Mouse (Mus musculus) ES-CJ7 (cell line): ENCODE data around the gene Tcf7l2.

Source experiments
- DNase-seq: peaks from one replicate; pipeline ENCODE4 v3.0.0; 2011; ENCODE audit warnings: low read depth, low spot score

Tcf7l2 gene

GRCm38 (mm10) chr19:55902573-55903385 lies 161.2 kb downstream of the Tcf7l2 start:
- no peak for DNase-seq

GRCm38 (mm10) chr19:55909039-55909438 lies 167.4 kb downstream of the Tcf7l2 start:
- peak; percentile 74 for DNase-seq

DNA sequence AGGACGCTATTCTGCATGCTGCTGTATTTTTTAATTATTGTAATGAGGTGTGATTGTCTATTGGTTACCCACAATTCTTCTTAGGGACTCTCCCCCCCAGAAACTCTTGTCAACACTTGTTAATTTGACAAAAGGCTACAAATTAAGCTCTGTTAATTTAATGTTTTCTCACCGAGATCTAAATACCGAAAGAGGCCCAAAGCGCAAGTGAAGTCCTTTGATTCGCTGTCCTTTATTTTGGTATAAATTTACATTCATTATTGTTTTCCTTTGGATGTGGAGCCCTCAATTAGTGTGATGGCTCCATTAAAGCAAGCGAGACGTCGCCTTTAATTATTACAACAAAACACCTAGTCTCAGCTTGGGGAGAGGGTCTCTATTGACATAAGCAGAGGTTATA lies 170.3 kb downstream of the Tcf7l2 start:
- no peak for DNase-seq

GRCm38 (mm10) chr19:55912813-55913212 lies 171.2 kb downstream of the Tcf7l2 start:
- DNase-seq: peak; percentile 52

DNA sequence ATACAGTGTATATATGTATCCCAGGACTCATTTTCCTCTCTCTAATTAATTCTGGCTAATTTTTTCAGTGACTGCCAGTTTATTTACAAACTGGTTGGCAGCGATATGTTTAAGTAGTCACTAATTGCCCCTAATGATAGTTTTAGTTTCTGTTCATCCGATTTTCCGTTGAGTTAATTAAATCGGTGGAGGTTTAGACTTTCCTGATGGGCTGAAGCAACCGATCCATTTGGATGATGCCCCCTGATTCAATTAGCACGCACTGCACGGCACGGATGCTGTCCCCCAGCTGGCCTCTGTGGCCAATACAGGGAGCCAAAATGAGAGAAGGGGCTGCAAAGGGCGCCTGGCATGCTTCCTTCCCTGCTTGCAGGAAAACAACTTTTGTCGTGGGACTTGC lies 172.0 kb downstream of the Tcf7l2 start:
- DNase-seq: no peak

DNA sequence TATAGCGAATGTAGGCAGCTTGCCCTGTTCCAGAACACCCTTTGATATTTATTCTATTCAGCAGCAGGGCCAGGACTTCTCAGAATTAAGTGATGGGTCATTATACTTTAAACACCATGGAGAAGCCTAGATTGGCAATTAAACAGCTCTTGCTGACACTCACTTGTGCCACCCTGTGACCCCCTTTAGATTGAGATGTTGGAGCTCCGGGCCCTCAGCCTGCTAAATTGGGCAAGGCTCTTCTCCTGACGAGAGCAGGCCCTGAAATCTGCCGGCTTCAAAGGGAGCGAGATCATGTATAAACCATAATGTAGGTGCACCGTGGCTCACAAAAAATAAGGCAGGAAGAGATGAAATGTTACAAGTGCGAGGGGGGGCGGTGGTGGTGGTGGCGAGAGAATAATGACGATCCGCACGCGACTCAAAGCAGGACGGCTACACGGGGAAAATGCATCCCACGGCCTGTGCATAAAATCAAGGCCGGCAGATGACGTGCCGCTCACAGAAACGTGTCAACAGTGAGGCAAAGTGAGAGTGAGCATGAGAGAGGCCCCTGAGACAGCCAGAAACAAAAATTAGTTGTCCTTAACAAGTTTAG lies 173.1 kb downstream of the Tcf7l2 start:
- no peak for DNase-seq

- no peak for DNase-seq
Observed at GRCm38 (mm10) chr19:55915506-55915905, 173.9 kb downstream of the Tcf7l2 start.

DNA sequence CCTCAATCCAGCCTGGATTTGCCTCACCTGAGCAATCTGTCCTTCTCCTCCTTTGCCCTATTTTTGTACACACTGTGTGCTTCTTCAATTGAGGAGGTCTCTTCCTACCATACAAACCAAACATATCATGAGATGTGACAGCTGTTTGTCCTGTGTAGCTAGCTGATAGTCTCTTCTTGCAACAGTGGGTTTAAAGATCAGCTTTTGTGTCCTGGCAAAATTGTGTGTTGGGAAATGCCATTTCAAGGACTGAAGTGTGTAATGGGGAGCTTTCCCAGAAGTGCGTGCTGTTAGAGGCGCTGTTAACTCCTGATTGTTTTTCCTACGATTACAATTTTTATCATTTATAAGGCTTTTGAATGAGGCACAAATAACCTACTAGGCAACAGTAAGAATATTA lies 174.6 kb downstream of the Tcf7l2 start:
- no peak for DNase-seq

DNA sequence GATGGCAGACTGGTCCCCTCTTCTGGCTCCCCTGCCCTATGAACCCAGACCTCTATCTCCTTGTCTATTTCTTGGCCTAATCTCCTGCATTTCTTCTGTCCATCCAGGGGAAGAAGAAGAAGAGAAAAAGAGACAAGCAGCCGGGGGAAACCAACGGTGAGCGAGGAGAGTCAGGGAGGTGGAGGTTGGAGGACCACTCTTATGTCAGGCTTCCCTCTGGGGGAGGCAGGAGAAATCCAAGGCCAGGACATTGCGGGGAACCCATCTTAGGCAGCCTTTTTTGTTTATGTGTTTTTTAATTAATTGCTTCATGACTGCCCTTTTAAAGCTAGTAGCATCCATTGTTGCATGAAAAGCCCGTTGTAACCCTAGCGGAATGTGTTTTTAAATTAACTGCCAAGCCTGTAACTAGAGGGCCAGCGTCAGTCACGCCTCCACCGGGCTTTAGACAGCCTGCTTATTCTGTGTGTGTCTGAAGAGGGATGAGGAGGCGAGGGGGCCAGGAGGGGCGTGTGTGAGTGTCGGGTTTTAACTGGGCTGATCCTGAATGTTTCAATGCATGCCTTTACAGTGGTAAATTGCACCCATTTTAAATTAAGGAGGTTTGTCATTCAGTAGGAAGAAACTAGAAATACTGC lies 182.3 kb downstream of the Tcf7l2 start:
- DNase-seq: peak; percentile 24

GRCm38 (mm10) chr19:55924800-55925199 lies 183.2 kb downstream of the Tcf7l2 start:
- DNase-seq: no peak

DNA sequence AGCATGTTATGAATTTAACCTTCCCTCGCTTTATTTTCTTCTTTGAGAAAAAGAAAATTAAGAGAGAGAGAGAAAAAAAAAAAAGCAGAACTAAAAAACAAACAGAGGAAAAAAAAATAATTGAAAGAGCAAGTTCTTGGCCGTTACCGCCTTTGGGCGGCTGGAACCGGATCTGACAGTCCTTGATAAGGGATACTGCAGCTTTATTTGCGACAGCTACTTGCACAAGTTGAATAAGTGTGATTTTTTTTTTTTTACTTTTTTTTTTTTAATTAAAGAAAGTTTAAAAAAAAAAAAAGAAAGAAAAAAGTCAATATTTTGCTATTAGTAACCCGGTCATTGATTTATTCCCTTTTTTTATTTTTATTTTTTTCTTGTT lies 183.8 kb downstream of the Tcf7l2 start:
- DNase-seq: no peak

DNA sequence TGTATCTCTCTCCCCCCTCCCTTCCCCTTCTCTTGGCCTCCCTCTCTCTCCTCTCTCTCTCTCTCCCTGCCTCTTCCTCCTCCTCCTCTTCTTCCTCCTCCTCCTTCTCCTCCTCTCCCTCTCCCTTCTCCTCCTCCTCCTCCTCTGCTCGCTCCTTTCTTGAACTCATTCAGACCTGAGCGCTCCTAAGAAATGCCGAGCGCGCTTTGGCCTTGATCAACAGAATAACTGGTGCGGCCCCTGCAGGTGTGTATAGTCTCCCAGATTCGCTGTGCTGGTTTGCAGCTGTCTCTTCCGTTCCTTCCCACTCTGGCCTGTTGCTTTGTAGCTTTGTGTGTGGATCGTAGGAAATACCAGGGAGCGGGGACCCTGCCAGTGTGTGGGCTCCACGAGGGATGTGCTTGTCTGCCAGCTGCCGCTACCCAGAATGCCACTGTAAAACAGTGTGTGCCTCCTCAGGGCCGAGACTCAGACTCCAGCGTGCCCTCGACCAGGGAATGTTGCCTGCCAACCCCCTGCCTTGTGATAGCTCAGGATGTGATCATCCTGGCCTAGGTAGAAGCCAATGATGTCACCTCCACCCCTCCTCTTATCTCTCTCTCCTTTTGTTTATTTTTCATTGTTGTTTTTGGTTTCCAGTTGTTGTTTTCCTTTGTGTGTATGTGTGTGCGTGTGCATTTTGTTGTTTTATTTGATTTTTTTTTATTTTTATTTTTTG lies 184.3 kb downstream of the Tcf7l2 start:
- DNase-seq: peak; percentile 21

DNA sequence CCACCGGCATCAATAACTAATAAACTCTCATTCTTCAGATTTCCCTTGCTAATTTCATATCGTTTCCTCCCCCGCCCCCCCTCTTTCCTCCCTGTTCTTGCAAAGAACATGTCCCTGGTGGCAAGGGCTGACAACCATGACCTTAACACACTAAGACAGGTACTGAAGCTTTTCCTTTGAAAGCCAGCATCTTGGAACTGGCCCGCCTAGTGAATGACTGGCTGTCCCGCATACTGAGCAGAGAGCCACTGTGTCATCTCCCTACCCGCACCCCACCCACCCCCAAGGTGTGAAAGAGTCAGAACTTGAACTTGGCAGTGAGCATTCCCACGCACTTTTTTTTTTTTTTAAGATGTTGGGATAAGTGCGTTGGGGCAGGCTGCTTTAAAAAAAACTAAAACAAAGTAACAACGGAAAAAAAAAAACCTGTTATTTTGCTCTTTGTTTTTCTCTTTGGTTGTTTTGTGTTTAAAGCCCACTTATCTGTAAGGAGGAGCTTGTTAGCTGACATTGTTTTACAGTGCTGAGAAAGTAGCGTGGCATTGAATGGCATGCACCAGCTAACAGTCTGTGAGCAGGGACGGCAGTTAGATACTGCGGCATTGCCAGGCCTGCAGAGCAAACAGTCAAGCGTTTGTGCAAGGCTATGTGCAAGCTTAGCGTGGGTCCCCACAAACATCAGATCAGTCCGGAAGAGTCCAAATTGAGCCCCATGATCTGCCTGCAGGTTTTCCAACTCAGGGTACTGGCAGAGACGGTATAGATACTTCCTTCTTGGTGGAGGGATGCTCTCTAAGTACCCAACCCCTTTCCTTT lies 185.4 kb downstream of the Tcf7l2 start:
- DNase-seq: no peak

GRCm38 (mm10) chr19:55927674-55928061 lies 186.0 kb downstream of the Tcf7l2 start:
- DNase-seq: no peak

DNA sequence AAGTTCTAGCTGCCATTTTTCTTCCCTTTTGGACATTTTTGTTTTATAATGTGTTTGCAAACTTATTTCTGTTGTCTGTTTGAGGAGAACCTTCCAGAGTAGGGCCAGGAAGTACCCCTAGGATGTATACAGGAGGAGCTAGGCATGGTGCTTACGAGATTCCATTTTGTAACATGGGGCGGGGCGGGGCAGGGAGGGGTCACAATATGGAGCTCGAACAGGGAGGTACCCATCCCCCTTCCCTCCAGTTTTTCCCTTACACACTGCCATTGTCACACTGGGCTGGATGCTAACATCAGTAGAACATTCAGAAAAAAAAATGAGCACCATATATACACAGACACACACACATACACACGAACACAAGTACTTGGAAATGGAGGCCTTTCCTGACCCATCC lies 187.1 kb downstream of the Tcf7l2 start:
- DNase-seq: no peak

DNA sequence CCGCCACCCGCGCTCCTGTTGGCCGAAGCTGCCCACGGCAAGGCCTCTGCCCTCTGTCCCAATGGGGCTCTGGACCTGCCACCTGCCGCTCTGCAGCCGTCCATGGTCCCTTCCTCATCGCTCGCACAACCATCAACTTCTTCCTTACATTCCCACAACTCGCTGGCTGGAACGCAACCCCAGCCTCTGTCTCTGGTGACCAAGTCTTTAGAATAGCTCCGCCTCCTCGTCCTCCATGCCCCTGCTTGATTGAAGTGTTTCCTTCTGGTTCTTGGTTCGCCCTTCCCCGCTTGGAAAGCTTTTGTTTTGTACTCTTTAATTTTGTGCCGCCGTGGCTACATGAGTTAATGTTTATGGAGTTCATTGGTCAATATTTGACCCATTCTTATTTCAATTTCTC lies 190.0 kb downstream of the Tcf7l2 start:
- peak; percentile 25 for DNase-seq

- DNase-seq: no peak
Observed at GRCm38 (mm10) chr19:55933947-55934729, 192.5 kb downstream of the Tcf7l2 start.

DNA sequence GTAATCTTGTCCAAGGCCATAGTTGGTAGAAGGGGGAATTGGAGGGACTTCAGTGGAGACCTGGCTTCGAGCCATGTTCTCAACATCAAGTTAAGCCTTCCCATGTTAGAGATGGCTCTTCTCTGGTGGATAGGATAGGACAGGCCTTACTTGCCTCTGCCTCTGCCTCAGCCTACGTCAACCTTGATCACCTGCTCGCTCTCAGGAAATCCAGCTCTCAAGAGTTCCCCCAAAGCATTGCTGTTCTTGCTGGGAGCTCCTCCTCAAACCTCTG lies 193.0 kb downstream of the Tcf7l2 start:
- no peak for DNase-seq

- no peak for DNase-seq
Observed at GRCm38 (mm10) chr19:55937026-55937425, 195.4 kb downstream of the Tcf7l2 start.

GRCm38 (mm10) chr19:55938254-55939046 lies 196.8 kb downstream of the Tcf7l2 start:
- DNase-seq: no peak
